Mouse (Mus musculus): ENCODE results near the gene Tmem203.

DNA sequence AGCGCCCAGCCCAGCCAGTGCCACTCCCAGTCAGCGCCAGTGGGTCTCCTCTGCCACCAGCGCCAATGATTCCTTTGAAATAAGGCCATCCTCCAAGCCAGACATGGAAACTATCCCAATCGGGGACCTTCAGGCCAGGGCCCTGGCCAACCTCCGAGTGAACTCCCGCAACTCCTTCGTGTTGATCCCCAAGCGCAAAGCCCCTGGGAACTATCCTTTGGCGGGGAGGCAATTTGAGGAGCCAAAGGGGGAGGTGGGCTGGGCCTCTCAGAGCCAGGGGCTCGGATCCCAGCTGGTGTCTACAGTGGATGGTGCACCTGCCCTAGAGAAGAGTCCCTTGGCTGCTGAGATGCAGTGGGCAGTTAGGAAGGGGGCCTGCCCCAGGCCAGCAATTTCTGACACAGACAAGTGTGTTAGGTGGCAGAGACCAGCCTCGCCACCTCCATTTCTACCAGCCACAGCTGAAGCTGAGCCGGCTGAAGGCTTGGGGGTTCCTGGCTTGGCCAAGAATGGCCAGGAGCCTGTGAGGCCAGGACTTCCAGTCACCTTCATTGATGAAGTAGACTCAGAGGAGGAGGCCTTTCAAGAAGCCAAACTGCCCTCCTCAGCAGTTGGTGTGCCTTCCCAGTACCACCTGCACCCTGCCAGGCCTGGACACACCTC, 8.5 kb downstream of the Tmem203 start:
- TF ChIP-seq CTCF (IDR thresholded peaks at IDR 0.05; ENCODE audit: borderline replicate concordance, insufficient read depth, low read depth, low read length): no peak
- no peak for TF ChIP-seq POLR2A (IDR thresholded peaks at IDR 0.05; ENCODE audit: borderline replicate concordance, insufficient read depth, low read length)

Data from cerebellum, adult 2 months (tissue).